Mouse (Mus musculus) cerebellum, adult 18-20 months (tissue): ENCODE measurements around the gene Shc1.
"Not testable (repeated sequence)": the region's sequence is repeated elsewhere in the genome, so short reads cannot be mapped to it uniquely, and the experiment has no call there.

ENCODE experiments used
- DNase-seq, 2 experiments: peaks; one replicate each; pipeline ENCODE4 v3.0.0; 2021

The Shc1 gene

GRCm38 (mm10) chr3:89419571-89419970 lies 1.3 kb downstream of the Shc1 start:
- DNase-seq: no peak

GRCm38 (mm10) chr3:89419981-89420380 lies 1.7 kb downstream of the Shc1 start:
- DNase-seq: no peak

GRCm38 (mm10) chr3:89420421-89420820 lies 2.2 kb downstream of the Shc1 start:
- DNase-seq: no peak

GRCm38 (mm10) chr3:89421002-89421774 lies 2.9 kb downstream of the Shc1 start:
- DNase-seq: peak; percentile 51 to 73

GRCm38 (mm10) chr3:89421810-89422473 lies 3.7 kb downstream of the Shc1 start:
- DNase-seq: no peak

- DNase-seq: no peak
These were observed 4.4 kb downstream of the Shc1 start for GRCm38 (mm10) chr3:89422556-89423205.

GRCm38 (mm10) chr3:89424416-89425140 lies 6.3 kb downstream of the Shc1 start:
- DNase-seq: no peak

GRCm38 (mm10) chr3:89425141-89425525 lies 6.9 kb downstream of the Shc1 start:
- DNase-seq: no peak

- DNase-seq: no peak
These were observed 7.6 kb downstream of the Shc1 start for GRCm38 (mm10) chr3:89425876-89426275.

GRCm38 (mm10) chr3:89429021-89429420 lies 10.8 kb downstream of the Shc1 start:
- not testable (repeated sequence) for DNase-seq

GRCm38 (mm10) chr3:89430171-89431159 lies 12.2 kb downstream of the Shc1 start, which contains the start of gene Pygo2:
Gene Pygo2 (plus strand): TSS chr3:89430214.
- peak; percentile 91 to 95 for DNase-seq

GRCm38 (mm10) chr3:89432606-89433005 lies 14.4 kb downstream of the Shc1 start:
- DNase-seq: peak in 1 of 2 experiments; percentile 13

GRCm38 (mm10) chr3:89434532-89434931 lies 16.3 kb downstream of the Shc1 start:
- DNase-seq: no peak

GRCm38 (mm10) chr3:89435041-89435440 lies 16.8 kb downstream of the Shc1 start:
- DNase-seq: no peak

GRCm38 (mm10) chr3:89436176-89437113 lies 18.2 kb downstream of the Shc1 start, which contains the start of gene Pbxip1:
Gene Pbxip1 (plus strand): TSS chr3:89436706.
- DNase-seq: no peak

- DNase-seq: no peak
These were observed 19.0 kb downstream of the Shc1 start for GRCm38 (mm10) chr3:89437269-89437668.

- DNase-seq: no peak
These were observed 22.4 kb downstream of the Shc1 start for GRCm38 (mm10) chr3:89440691-89441090.

- DNase-seq: no peak
These were observed 30.7 kb downstream of the Shc1 start for GRCm38 (mm10) chr3:89448720-89449537.

GRCm38 (mm10) chr3:89449541-89449940 lies 31.3 kb downstream of the Shc1 start:
- peak; percentile 74 to 82 for DNase-seq

- DNase-seq: no peak
These were observed 33.7 kb downstream of the Shc1 start for GRCm38 (mm10) chr3:89451916-89452315.
